Mouse (Mus musculus) liver, embryonic 13.5 days (tissue): ENCODE data around the gene Cd22. TPM values are rescaled to one million over a fixed set of nuclear protein-coding genes. Genes with fewer than 3 reads are reported as not detected.
"Not testable (repeated sequence)": the region's sequence is repeated elsewhere in the genome, so short reads cannot be mapped to it uniquely, and the experiment has no call there.

Source experiments
- ATAC-seq: fragments of 200-750 bp; cut with Nextera tagmentation; 2 replicates; pipeline ENCODE4 v1.8.0; 2017; ENCODE audit warnings: low read depth, mild to moderate bottlenecking, moderate number of reproducible peaks, moderate library complexity
- DNase-seq: peaks from one replicate; pipeline ENCODE4 v3.0.0; 2022
- H3K27ac ChIP-seq: fragments of 300-500 bp; sonication (generic); 2 replicates; pipeline ENCODE4 v1.5.1; 2015; ENCODE audit warnings: moderate library complexity, mild to moderate bottlenecking, inconsistent platforms
- H3K27me3 ChIP-seq: fragments of 300-500 bp; sonication (generic); 2 replicates; pipeline ENCODE4 v1.6.1; 2015; ENCODE audit warnings: mild to moderate bottlenecking, inconsistent platforms
- H3K36me3 ChIP-seq: fragments of 300-500 bp; sonication (generic); 2 replicates; pipeline ENCODE4 v1.6.1; 2015; ENCODE audit warnings: mild to moderate bottlenecking, inconsistent platforms
- H3K4me1 ChIP-seq: fragments of 300-500 bp; sonication (generic); replicated peaks from 2 replicates; pipeline ENCODE4 v1.6.1; 2015; ENCODE audit warnings: inconsistent platforms
- H3K4me2 ChIP-seq: fragments of 300-500 bp; sonication (generic); 2 replicates; pipeline ENCODE4 v1.6.1; 2015; ENCODE audit warnings: inconsistent platforms, mild to moderate bottlenecking, moderate library complexity
- H3K4me3 ChIP-seq: fragments of 300-500 bp; sonication (generic); replicated peaks from 2 replicates; pipeline ENCODE4 v1.5.1; 2015; ENCODE audit warnings: mild to moderate bottlenecking, inconsistent platforms
- H3K9ac ChIP-seq: fragments of 300-500 bp; sonication (generic); 2 replicates; pipeline ENCODE4 v1.6.1; 2015; ENCODE audit warnings: mild to moderate bottlenecking, inconsistent platforms
- H3K9me3 ChIP-seq: fragments of 300-500 bp; sonication (generic); replicated peaks from 2 replicates; pipeline ENCODE4 v1.6.1; 2016; ENCODE audit warnings: inconsistent platforms
- WGBS: fragments of 180-500 bp; shearing (Covaris S2); methylation state at CpG from one replicate; pipeline ENCODE4 v1.1.7; 2015; ENCODE audit not compliant: insufficient replicate concordance; 5-methylcytosine and 5-hydroxymethylcytosine counted together
- polyA plus RNA-seq: library from polyadenylated mRNA; unstranded; fragments of >200 nt; fragmentation: Nextera tagmentation; extraction: Ambion mirVana; gene quantifications from 2 replicates; pipeline ENCODE4 v1.2.1, GENCODE M21; 2015

The Cd22 gene
- polyA plus RNA-seq = 0.07 and 0.16 TPM in 2 replicates

- Histone ChIP-seq H3K9ac (no peak within 1 kb of the TSS), H3K27me3 (no peaks in the 10 kb centered on the region), H3K4me1 (no peaks in the 10 kb centered on the region), H3K9me3 (no peaks in the 10 kb centered on the region), H3K4me2 (no peak within 1 kb of the TSS), H3K36me3 (no peaks in the 10 kb centered on the region), H3K4me3 (no peak within 1 kb of the TSS), H3K27ac (no peak within 1 kb of the TSS)
- WGBS = 32% methylated on average over 7 of the region's 7 CpGs
- ATAC-seq (no peak), DNase-seq (no peak)
Observed at GRCm38 (mm10) chr7:30880176-30880575, at the start of gene Cd22. TSS of gene Cd22 (minus strand) at chr7:30880342.

GRCm38 (mm10) chr7:30924581-30924980 is 44.4 kb upstream of the Cd22 start, which contains the start of gene Hamp2:
TSS of gene Hamp2 (minus strand) at chr7:30924681.
- H3K27ac ChIP-seq, H3K4me2 ChIP-seq, H3K9me3 ChIP-seq, H3K4me1 ChIP-seq, DNase-seq, H3K9ac ChIP-seq, H3K27me3 ChIP-seq, H3K4me3 ChIP-seq, H3K36me3 ChIP-seq, ATAC-seq: not testable (repeated sequence)
- 54% methylated on average over 2 of the region's 2 CpGs for WGBS

GRCm38 (mm10) chr7:30924071-30924470 is 43.9 kb upstream of the Cd22 start:
- Histone ChIP-seq H3K27me3 (no peaks in the 10 kb centered on the region), H3K9ac (no peak overlapping the region), H3K27ac (no peak overlapping the region), H3K36me3 (no peaks in the 10 kb centered on the region), H3K4me1 (no peaks in the 10 kb centered on the region), H3K4me3 (no peak overlapping the region), H3K9me3 (no peaks in the 10 kb centered on the region), H3K4me2 (no peak overlapping the region)
- no peak for DNase-seq
- no peak for ATAC-seq
- WGBS = 34% methylated on average over 3 of the region's 3 CpGs

DNA sequence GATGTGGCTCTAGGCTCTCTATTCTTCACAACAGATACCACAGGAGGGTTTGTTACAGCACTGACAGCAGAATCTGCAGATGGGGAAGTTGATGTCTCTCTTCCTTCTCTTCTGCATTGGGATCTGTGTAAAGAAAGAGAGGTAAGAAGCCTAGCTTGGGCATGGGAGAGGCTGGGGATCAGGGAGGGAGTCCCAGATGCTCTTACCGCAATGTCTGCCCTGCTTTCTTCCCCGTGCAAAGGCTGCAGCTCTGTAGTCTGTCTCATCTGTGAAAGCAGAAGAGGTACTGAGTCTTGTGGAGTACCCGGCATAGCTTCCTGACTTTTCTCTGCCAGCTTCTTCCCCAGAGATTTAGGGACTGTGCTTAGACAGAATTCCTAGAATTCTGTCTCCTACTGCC is 42.3 kb upstream of the Cd22 start:
- ATAC-seq, H3K4me1 ChIP-seq, H3K4me3 ChIP-seq, DNase-seq, H3K4me2 ChIP-seq, H3K36me3 ChIP-seq, H3K9ac ChIP-seq, H3K9me3 ChIP-seq, H3K27me3 ChIP-seq, H3K27ac ChIP-seq: not testable (repeated sequence)
- WGBS = 16% methylated on average over 3 of the region's 3 CpGs

GRCm38 (mm10) chr7:30920217-30920616 is 40.1 kb upstream of the Cd22 start:
- Histone ChIP-seq H3K4me1 (no peaks in the 10 kb centered on the region), H3K36me3 (no peaks in the 10 kb centered on the region), H3K4me3 (no peak overlapping the region), H3K9ac (no peak overlapping the region), H3K27ac (no peak overlapping the region), H3K4me2 (no peak overlapping the region), H3K9me3 (no peaks in the 10 kb centered on the region), H3K27me3 (no peaks in the 10 kb centered on the region)
- 41% methylated on average over 3 of the region's 3 CpGs for WGBS
- ATAC-seq = 0 out of 2 replicates have a peak, but pooled peaks have one; percentile 41
- DNase-seq = peak; percentile 31

DNA sequence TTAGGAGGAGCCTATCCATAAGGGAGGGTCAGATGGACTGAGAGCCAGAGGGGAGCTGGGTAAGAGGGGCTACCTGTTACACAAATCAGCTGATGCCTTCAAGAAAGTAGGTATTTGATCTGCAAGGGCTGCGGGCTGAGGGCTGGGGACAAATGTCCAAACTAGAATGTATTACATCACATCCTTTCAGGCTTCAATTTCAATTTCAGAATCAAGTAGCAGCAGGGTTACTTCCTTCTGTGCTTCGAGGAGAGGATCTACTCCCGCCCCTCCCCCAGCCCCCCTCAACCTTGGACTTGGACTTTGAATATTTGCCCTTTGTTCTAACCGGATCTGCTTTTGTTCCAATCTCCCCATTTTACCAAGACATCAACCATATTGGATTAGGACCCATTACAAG is 37.1 kb upstream of the Cd22 start:
- no peak overlapping the region for H3K9ac ChIP-seq
- no peaks in the 10 kb centered on the region for H3K9me3 ChIP-seq
- no peak for DNase-seq
- no peaks in the 10 kb centered on the region for H3K36me3 ChIP-seq
- H3K4me2 ChIP-seq = no peak overlapping the region
- H3K4me3 ChIP-seq = no peak overlapping the region
- 38% methylated on average over 4 of the region's 4 CpGs for WGBS
- no peaks in the 10 kb centered on the region for H3K27me3 ChIP-seq
- H3K27ac ChIP-seq = no peak overlapping the region
- no peak for ATAC-seq
- no peaks in the 10 kb centered on the region for H3K4me1 ChIP-seq

GRCm38 (mm10) chr7:30916713-30917112 is 36.6 kb upstream of the Cd22 start:
- H3K27ac ChIP-seq = no peak overlapping the region
- H3K36me3 ChIP-seq = no peaks in the 10 kb centered on the region
- no peak overlapping the region for H3K4me3 ChIP-seq
- H3K4me2 ChIP-seq = no peak overlapping the region
- no peaks in the 10 kb centered on the region for H3K27me3 ChIP-seq
- no peak overlapping the region for H3K9ac ChIP-seq
- H3K9me3 ChIP-seq = no peaks in the 10 kb centered on the region
- WGBS = 28% methylated on average over 6 of the region's 6 CpGs
- ATAC-seq (no peak), DNase-seq (no peak)
- no peaks in the 10 kb centered on the region for H3K4me1 ChIP-seq

GRCm38 (mm10) chr7:30914732-30915131 is 34.6 kb upstream of the Cd22 start, which contains the start of gene Mag:
TSS of gene Mag (minus strand) at chr7:30914873.
- DNase-seq = no peak
- Histone ChIP-seq H3K4me1 (no peaks in the 10 kb centered on the region; the same call in 1 of the 2 replicates), H3K36me3 (no peaks in the 10 kb centered on the region), H3K27me3 (no peaks in the 10 kb centered on the region), H3K9me3 (no peaks in the 10 kb centered on the region), H3K4me3 (no peak within 1 kb of the TSS), H3K4me2 (no peak within 1 kb of the TSS), H3K9ac (no peak within 1 kb of the TSS), H3K27ac (no peak within 1 kb of the TSS)
- no peak for ATAC-seq
- 44% methylated on average over 8 of the region's 8 CpGs for WGBS

DNA sequence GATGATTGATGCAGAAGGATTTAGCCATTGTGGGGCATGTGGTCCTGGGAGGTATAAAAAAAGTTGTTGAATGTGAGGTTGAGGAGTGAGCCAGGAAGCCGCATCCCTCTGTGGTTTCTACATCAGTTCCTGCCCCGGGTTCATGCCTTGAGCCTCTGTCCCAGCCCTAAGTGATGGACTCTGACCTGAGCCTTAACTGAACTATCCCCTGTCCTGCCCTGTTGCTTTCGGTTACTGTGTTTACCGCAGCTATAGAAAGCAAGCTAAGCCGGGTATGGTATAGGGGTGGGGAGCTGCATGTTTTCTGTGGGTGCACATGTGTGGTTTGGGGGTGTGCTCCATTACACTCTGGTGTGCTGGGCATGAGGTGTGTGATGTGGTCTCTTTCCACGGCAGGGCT is 29.6 kb upstream of the Cd22 start:
- 0 out of 2 replicates have a peak, but pooled peaks have one; percentile 5 for ATAC-seq
- H3K9ac ChIP-seq = no peak overlapping the region

DNA sequence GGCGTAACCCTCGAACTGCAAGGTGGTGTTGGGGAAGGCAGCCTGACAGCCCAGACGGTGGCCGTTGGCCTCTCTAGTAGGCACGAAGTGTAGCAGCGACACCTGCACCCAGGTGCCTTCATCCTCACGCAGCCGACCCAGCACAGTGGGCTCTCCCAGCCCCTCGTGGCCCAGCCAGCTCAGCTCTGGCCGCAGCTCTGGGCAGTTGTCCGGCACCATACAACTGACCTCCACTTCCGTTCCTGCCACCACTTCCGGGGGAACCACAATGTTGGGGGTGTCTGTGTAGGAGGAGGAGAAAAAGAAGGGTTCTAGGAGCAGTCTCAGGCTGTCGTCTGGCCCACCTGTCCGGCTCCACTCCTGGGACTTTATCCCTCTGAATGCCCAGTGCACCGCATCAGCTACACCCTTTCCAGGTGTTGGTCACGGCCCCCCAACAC is 28.9 kb upstream of the Cd22 start:
- WGBS = 17% methylated on average over 16 of the region's 17 CpGs
- Histone ChIP-seq H3K9ac (no peak overlapping the region), H3K9me3 (no peaks in the 10 kb centered on the region), H3K4me3 (no peak overlapping the region), H3K36me3 (no peaks in the 10 kb centered on the region), H3K4me1 (peaks cover 6% of the 10 kb centered on the region; the same call in 1 of the 2 replicates), H3K4me2 (peak overlapping the region; percentile 47), H3K27ac (no peak overlapping the region), H3K27me3 (peaks cover 13% of the 10 kb centered on the region)
- ATAC-seq (0 out of 2 replicates have a peak, but pooled peaks have one; percentile 20), DNase-seq (no peak)

More for the DNA sequence above, 29.6 kb upstream of the Cd22 start:
- Histone ChIP-seq H3K4me2 (no peak overlapping the region), H3K27ac (no peak overlapping the region), H3K27me3 (peaks cover 13% of the 10 kb centered on the region), H3K4me1 (peaks cover 6% of the 10 kb centered on the region; the same call in 1 of the 2 replicates), H3K36me3 (no peaks in the 10 kb centered on the region), H3K4me3 (no peak overlapping the region), H3K9me3 (no peaks in the 10 kb centered on the region)
- DNase-seq = no peak
- 49% methylated on average over 6 of the region's 6 CpGs for WGBS

GRCm38 (mm10) chr7:30908277-30908991 is 28.3 kb upstream of the Cd22 start:
- no peak overlapping the region for H3K27ac ChIP-seq
- H3K36me3 ChIP-seq = no peaks in the 10 kb centered on the region
- no peak overlapping the region for H3K9ac ChIP-seq
- no peak overlapping the region for H3K4me3 ChIP-seq
- H3K4me2 ChIP-seq = peak overlapping the region; percentile 47
- DNase-seq (no peak), ATAC-seq (peak; percentile 34; the same call in 1 of the 2 replicates)
- H3K4me1 ChIP-seq = peaks cover 6% of the 10 kb centered on the region; the same call in 1 of the 2 replicates
- no peaks in the 10 kb centered on the region for H3K9me3 ChIP-seq
- peaks cover 13% of the 10 kb centered on the region for H3K27me3 ChIP-seq
- WGBS = 6% methylated on average over 24 of the region's 26 CpGs

DNA sequence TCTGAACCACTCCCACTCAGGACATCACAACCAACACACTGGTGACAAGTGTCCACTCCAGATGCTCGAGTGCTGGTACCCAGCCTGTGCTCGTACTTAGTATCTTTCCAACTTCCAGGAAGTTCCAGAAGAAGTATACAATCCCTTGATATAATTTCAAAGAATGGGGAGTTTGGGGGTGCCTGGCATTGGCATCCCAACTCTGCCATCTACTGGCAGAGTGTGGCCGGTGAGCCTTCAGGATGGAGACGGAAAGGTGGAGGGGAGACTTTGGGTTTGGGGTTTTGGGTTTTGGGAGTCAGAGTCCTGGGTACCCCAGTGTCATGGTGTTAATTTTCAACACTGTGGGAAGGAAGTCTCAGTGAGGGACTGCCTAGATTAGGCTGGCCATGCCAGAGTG is 23.9 kb upstream of the Cd22 start:
- H3K9ac ChIP-seq = no peak overlapping the region
- WGBS = 28% methylated on average over 4 of the region's 4 CpGs
- no peaks in the 10 kb centered on the region for H3K36me3 ChIP-seq
- no peak overlapping the region for H3K27ac ChIP-seq
- ATAC-seq = no peak
- no peaks in the 10 kb centered on the region for H3K9me3 ChIP-seq
- no peak for DNase-seq
- H3K4me1 ChIP-seq = 0 out of 2 replicates have a peak, but pooled peaks cover 3% of the 10 kb centered on the region
- peaks cover 13% of the 10 kb centered on the region for H3K27me3 ChIP-seq
- H3K4me2 ChIP-seq = no peak overlapping the region
- H3K4me3 ChIP-seq = no peak overlapping the region
